Mouse (Mus musculus): ENCODE results near the gene Heatr1. TPM values are rescaled to one million over a fixed set of nuclear protein-coding genes. Genes with fewer than 3 reads are reported as not detected.
A peak's percentile ranks its signal among the peaks of the same experiment; 100 is the strongest.

Heatr1 gene
- total RNA-seq, 1 experiment, result 190 TPM

DNA sequence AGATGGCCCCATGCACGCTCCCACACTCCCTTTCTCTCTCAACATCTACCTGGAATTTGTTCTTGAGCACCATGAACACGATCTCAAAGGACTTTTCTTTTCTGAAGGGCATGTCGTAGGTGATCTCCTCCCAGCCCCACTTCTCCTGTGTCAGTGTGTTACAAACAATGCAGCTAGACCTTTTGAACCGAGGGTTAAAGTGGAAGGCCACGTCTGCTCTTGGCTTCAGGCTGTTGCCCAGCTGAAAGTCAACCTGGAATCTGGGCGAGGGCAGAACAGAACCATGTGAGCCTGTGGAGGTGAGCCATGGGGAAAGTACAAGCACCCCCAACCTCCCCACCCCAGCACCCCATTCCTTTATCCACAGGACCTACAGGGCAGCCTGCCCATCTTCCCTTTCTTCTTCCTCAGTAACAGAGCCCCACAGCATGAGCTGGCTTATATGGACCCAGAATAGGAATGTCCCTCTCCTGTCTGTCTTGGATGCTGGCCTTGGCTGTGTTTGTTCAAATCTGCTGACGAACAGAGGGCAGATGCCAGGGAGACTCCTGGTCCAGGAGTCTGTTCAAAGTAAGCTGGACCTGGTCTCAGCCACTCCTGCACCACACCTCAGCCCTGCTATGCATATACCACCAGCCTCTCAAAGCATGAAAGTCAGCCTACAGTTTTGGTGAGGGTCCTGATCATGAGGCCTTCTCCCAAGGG lies 60.0 kb downstream of the Heatr1 start:
- in situ Hi-C loops (cut with MboI; ENCODE audit: low sequenced_read_pairs in 2 of 2, unreplicated experiment in 2 of 2), result loop anchor here in 1 of 2 experiments (25.0 kb wide), 1 partner anchor 232 kb away; no protein-coding TSS in a partner anchor
- Histone ChIP-seq H3K27ac (ENCODE audit: insufficient read depth, low read depth, low read length, poor library complexity, severe bottlenecking) (no peak overlapping the region), H3K4me3 (ENCODE audit: insufficient read depth in 1 of 2, low read depth in 1 of 2, low read length in 2 of 2, poor library complexity in 1 of 2, severe bottlenecking in 1 of 2) (no peak overlapping the region), H3K4me1 (ENCODE audit: control insufficient read depth in 2 of 2, insufficient read depth in 2 of 2, low read length in 2 of 2, poor library complexity in 1 of 2) (no peaks in the 10 kb centered on the region), H3K9ac (ENCODE audit: insufficient read depth, low read depth, low read length, poor library complexity, severe bottlenecking) (no peak overlapping the region), H3K36me3 (ENCODE audit: control insufficient read depth, insufficient read depth, low read length, poor library complexity, severe bottlenecking) (no peaks in the 10 kb centered on the region; the same call in 1 of the 2 replicates), H3K9me3 (ENCODE audit: control insufficient read depth, insufficient read depth, low read depth, low read length) (no peaks in the 10 kb centered on the region)
- TF ChIP-seq ZNF384 (IDR thresholded peaks at IDR 0.05; ENCODE audit: low read depth, low read length) (no peak), HCFC1 (IDR thresholded peaks at IDR 0.05; ENCODE audit: borderline replicate concordance, insufficient read depth, low read length) (no peak), ZC3H11A (IDR thresholded peaks at IDR 0.05; ENCODE audit: borderline replicate concordance, low read depth, low read length) (no peak), MAFK (IDR thresholded peaks at IDR 0.05; ENCODE audit: insufficient read depth, low read depth, low read length) (no peak), CHD2 (IDR thresholded peaks at IDR 0.05; ENCODE audit: low read depth, low read length) (no peak)
- DNase-seq (ENCODE audit: low read depth, low spot score), result no peak

GRCm38 (mm10) chr13:12456711-12457110 lies 61.9 kb downstream of the Heatr1 start:
- DNase-seq (ENCODE audit: low read depth, low spot score), result no peak
- Histone ChIP-seq H3K9ac (ENCODE audit: insufficient read depth, low read depth, low read length, poor library complexity, severe bottlenecking) (no peak overlapping the region), H3K4me3 (ENCODE audit: insufficient read depth in 1 of 2, low read depth in 1 of 2, low read length in 2 of 2, poor library complexity in 1 of 2, severe bottlenecking in 1 of 2) (no peak overlapping the region), H3K4me1 (ENCODE audit: control insufficient read depth in 2 of 2, insufficient read depth in 2 of 2, low read length in 2 of 2, poor library complexity in 1 of 2) (peaks cover 0 to 4% of the 10 kb centered on the region in 2 experiments; a peak in 2 of 4 replicates), H3K9me3 (ENCODE audit: control insufficient read depth, insufficient read depth, low read depth, low read length) (no peaks in the 10 kb centered on the region), H3K27ac (ENCODE audit: insufficient read depth, low read depth, low read length, poor library complexity, severe bottlenecking) (no peak overlapping the region), H3K36me3 (ENCODE audit: control insufficient read depth, insufficient read depth, low read length, poor library complexity, severe bottlenecking) (no peaks in the 10 kb centered on the region; the same call in 1 of the 2 replicates)
- TF ChIP-seq ZC3H11A (IDR thresholded peaks at IDR 0.05; ENCODE audit: borderline replicate concordance, low read depth, low read length) (no peak), HCFC1 (IDR thresholded peaks at IDR 0.05; ENCODE audit: borderline replicate concordance, insufficient read depth, low read length) (no peak), ZNF384 (IDR thresholded peaks at IDR 0.05; ENCODE audit: low read depth, low read length) (no peak), CHD2 (IDR thresholded peaks at IDR 0.05; ENCODE audit: low read depth, low read length) (no peak), MAFK (IDR thresholded peaks at IDR 0.05; ENCODE audit: insufficient read depth, low read depth, low read length) (no peak)
- in situ Hi-C loops (cut with MboI; ENCODE audit: low sequenced_read_pairs in 2 of 2, unreplicated experiment in 2 of 2), result loop anchor here in 1 of 2 experiments (25.0 kb wide), 1 partner anchor 231 kb away; no protein-coding TSS in a partner anchor

DNA sequence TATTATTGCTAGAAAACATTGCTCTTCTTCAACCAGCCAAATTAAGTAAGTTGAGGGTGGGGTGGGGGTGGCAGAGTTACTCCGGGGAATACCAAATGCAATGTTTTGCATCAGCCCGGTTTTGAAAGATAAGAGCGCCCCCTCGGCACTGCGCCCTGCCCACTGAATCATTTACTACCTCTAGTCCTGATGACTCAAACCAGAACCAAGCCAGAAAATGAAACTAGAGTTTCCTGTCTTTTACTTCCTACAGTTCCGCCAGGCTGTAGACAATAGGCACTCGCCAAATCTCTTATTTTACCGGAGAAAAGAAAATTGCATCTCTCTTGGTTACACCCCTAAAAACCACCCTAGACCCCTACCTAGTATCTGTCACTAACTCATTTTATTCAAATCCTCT lies 65.6 kb downstream of the Heatr1 start:
- peak overlapping the region; percentile 82 to 83 for H3K4me3 ChIP-seq (ENCODE audit: insufficient read depth in 1 of 2, low read depth in 1 of 2, low read length in 2 of 2, poor library complexity in 1 of 2, severe bottlenecking in 1 of 2)

DNA sequence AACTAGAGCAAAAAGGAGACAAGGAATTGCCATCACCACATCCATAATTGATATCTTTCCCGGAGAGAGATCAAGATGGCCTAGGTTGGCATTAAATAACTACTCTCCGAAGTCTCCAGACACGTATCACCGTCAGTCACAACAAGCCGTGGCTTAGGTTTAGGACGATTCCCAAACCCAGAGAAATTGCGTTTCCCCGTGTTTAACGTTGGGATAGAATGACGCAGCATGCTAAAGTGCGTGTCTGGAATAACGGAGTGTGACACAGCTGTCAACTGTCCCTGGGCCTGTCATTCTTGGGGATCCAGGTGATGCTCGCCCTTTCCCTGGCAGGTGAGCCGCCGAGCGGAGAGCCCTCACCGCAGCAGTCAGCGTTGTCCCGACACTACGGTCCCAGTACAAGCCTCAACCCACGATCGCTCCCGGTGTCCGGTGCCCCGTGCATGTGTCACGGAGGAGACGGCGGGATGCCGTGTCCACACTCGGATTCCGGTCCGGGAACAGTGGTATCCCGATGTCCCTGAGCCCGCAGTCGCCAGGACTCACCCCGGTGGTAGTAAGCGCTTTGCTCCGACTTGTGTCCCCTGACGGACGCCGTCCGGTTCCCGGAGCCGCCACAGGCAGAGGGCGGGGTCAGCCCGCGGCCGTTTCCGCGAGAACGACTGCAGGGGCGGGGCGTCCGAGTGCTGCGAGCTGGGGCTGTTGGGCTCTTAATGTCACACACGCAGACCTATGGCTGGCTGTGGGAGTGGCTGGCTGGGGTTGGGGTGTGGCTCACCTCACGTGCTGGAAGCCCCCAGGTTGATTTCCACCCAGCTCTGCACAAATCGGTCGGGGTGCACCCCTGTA lies 66.3 kb downstream of the Heatr1 start:
- H3K36me3 ChIP-seq (ENCODE audit: control insufficient read depth, insufficient read depth, low read length, poor library complexity, severe bottlenecking), result no peaks in the 10 kb centered on the region
- H3K4me1 ChIP-seq (ENCODE audit: control insufficient read depth in 2 of 2, insufficient read depth in 2 of 2, low read length in 2 of 2, poor library complexity in 1 of 2), result peaks cover 0 to 4% of the 10 kb centered on the region in 2 experiments; a peak in 3 of 4 replicates
- in situ Hi-C loops (cut with MboI; ENCODE audit: low sequenced_read_pairs in 2 of 2, unreplicated experiment in 2 of 2), result loop anchor here in 1 of 2 experiments (25.0 kb wide), 1 partner anchor 226 kb away; no protein-coding TSS in a partner anchor
- H3K9ac ChIP-seq (ENCODE audit: insufficient read depth, low read depth, low read length, poor library complexity, severe bottlenecking), result peak overlapping the region; percentile 88
- peak overlapping the region; percentile 82 to 83 for H3K4me3 ChIP-seq (ENCODE audit: insufficient read depth in 1 of 2, low read depth in 1 of 2, low read length in 2 of 2, poor library complexity in 1 of 2, severe bottlenecking in 1 of 2)
- TF ChIP-seq CHD2 (IDR thresholded peaks at IDR 0.05; ENCODE audit: low read depth, low read length) (0 out of 2 replicates have a peak, but pooled peaks have one; percentile 32), ZNF384 (IDR thresholded peaks at IDR 0.05; ENCODE audit: low read depth, low read length) (no peak), HCFC1 (IDR thresholded peaks at IDR 0.05; ENCODE audit: borderline replicate concordance, insufficient read depth, low read length) (0 out of 2 replicates have a peak, but pooled peaks have one; percentile 40)
- DNase-seq (ENCODE audit: low read depth, low spot score), result peak; percentile 63
- H3K9me3 ChIP-seq (ENCODE audit: control insufficient read depth, insufficient read depth, low read depth, low read length), result no peaks in the 10 kb centered on the region
- H3K27ac ChIP-seq (ENCODE audit: insufficient read depth, low read depth, low read length, poor library complexity, severe bottlenecking), result no peak overlapping the region

More for the DNA sequence above, 65.6 kb downstream of the Heatr1 start:
- no peak for DNase-seq (ENCODE audit: low read depth, low spot score)
- no peak overlapping the region for H3K9ac ChIP-seq (ENCODE audit: insufficient read depth, low read depth, low read length, poor library complexity, severe bottlenecking)
- in situ Hi-C loops (cut with MboI; ENCODE audit: low sequenced_read_pairs in 2 of 2, unreplicated experiment in 2 of 2), result loop anchor here in 1 of 2 experiments (25.0 kb wide), 1 partner anchor 227 kb away; no protein-coding TSS in a partner anchor
- H3K27ac ChIP-seq (ENCODE audit: insufficient read depth, low read depth, low read length, poor library complexity, severe bottlenecking), result no peak overlapping the region
- TF ChIP-seq ZNF384 (IDR thresholded peaks at IDR 0.05; ENCODE audit: low read depth, low read length) (no peak), MAFK (IDR thresholded peaks at IDR 0.05; ENCODE audit: insufficient read depth, low read depth, low read length) (no peak), ZC3H11A (IDR thresholded peaks at IDR 0.05; ENCODE audit: borderline replicate concordance, low read depth, low read length) (no peak)
- H3K4me1 ChIP-seq (ENCODE audit: control insufficient read depth in 2 of 2, insufficient read depth in 2 of 2, low read length in 2 of 2, poor library complexity in 1 of 2), result peaks cover 0 to 4% of the 10 kb centered on the region in 2 experiments; a peak in 3 of 4 replicates
- no peaks in the 10 kb centered on the region for H3K9me3 ChIP-seq (ENCODE audit: control insufficient read depth, insufficient read depth, low read depth, low read length)
- no peaks in the 10 kb centered on the region for H3K36me3 ChIP-seq (ENCODE audit: control insufficient read depth, insufficient read depth, low read length, poor library complexity, severe bottlenecking)

All from ES-E14 (cell line).